Mouse (Mus musculus) megakaryocyte, embryonic 14.5 days (primary cell): ENCODE measurements around the gene Junb. TPM values are rescaled to one million over a fixed set of nuclear protein-coding genes. Genes with fewer than 3 reads are reported as not detected.

Experiments used
- H3K27me3 ChIP-seq: replicated peaks from 2 replicates; pipeline ENCODE3; 2012; ENCODE audit warnings: inconsistent platforms
- H3K36me3 ChIP-seq: replicated peaks from 2 replicates; pipeline ENCODE3; 2012; ENCODE audit warnings: low read length, inconsistent platforms, mixed read lengths
- H3K4me1 ChIP-seq: 2 replicates; pipeline ENCODE4 v1.6.1; 2012; ENCODE audit warnings: inconsistent platforms
- H3K4me3 ChIP-seq: replicated peaks from 2 replicates; pipeline ENCODE3; 2012; ENCODE audit warnings: moderate library complexity, mild to moderate bottlenecking, inconsistent platforms
- H3K9me3 ChIP-seq: 2 replicates; pipeline ENCODE4 v1.6.1; 2012; ENCODE audit warnings: inconsistent platforms
- FLI1 ChIP-seq: IDR thresholded peaks from 2 replicates; pipeline ENCODE4 v1.6.1; 2012; ENCODE audit warnings: low read length, inconsistent platforms, mixed read lengths
- GATA1 ChIP-seq: IDR thresholded peaks from 3 replicates; pipeline ENCODE4 v1.6.1; 2012; ENCODE audit warnings: mixed read lengths, low read length, inconsistent platforms, borderline replicate concordance
- polyA plus RNA-seq: library from polyadenylated mRNA; stranded (reverse); fragments of >175 nt; gene quantifications from 2 replicates; pipeline ENCODE4 v1.2.3, GENCODE M21; 2012; ENCODE audit warnings: low replicate concordance; ENCODE audit not compliant: insufficient read depth

Gene Junb
- polyA plus RNA-seq, 1 experiment = 743 TPM

GRCm38 (mm10) chr8:84928456-84929306 is 49.8 kb downstream of the Junb start:
- peaks cover 69% of the 10 kb centered on the region for H3K27me3 ChIP-seq
- H3K36me3 ChIP-seq = no peaks in the 10 kb centered on the region
- no peaks in the 10 kb centered on the region for H3K9me3 ChIP-seq
- no peak for TF ChIP-seq GATA1
- no peak for TF ChIP-seq FLI1
- peaks cover 21% of the 10 kb centered on the region for H3K4me1 ChIP-seq
- peak overlapping the region; percentile 57 for H3K4me3 ChIP-seq

GRCm38 (mm10) chr8:84927513-84927912 is 51.0 kb downstream of the Junb start:
- Histone ChIP-seq H3K4me3 (no peak overlapping the region), H3K4me1 (peaks cover 21% of the 10 kb centered on the region), H3K9me3 (no peaks in the 10 kb centered on the region), H3K27me3 (peaks cover 63% of the 10 kb centered on the region), H3K36me3 (no peaks in the 10 kb centered on the region)
- TF ChIP-seq FLI1 (no peak), GATA1 (no peak)

GRCm38 (mm10) chr8:84925557-84925956 is 53.0 kb downstream of the Junb start:
- no peak for TF ChIP-seq FLI1
- no peak for TF ChIP-seq GATA1
- H3K4me1 ChIP-seq = peaks cover 32% of the 10 kb centered on the region
- H3K9me3 ChIP-seq = no peaks in the 10 kb centered on the region
- H3K4me3 ChIP-seq = no peak overlapping the region
- H3K36me3 ChIP-seq = no peaks in the 10 kb centered on the region
- peaks cover 50% of the 10 kb centered on the region for H3K27me3 ChIP-seq

Other genes starting within 250 kb of the Junb start
- 18.4 and 27.4 TPM in 2 replicates for gene Nfix, start 178.4 kb downstream of the Junb start, polyA plus RNA-seq
- 3.1 TPM in 1 of 2 replicates, not detected in the other for gene Dand5, start 155.9 kb downstream of the Junb start, polyA plus RNA-seq
- 37.4 and 49.3 TPM in 2 replicates for gene Gadd45gip1, start 147.2 kb downstream of the Junb start, polyA plus RNA-seq
- 338 and 623 TPM in 2 replicates for gene Rad23a, start 138.1 kb downstream of the Junb start, polyA plus RNA-seq
- 235 and 510 TPM in 2 replicates for gene Calr, start 131.8 kb downstream of the Junb start, polyA plus RNA-seq
- gene Farsa, start 121.7 kb downstream of the Junb start, polyA plus RNA-seq = 30.7 and 64.8 TPM in 2 replicates
- 24.3 and 63.0 TPM in 2 replicates for gene Syce2, start 106.6 kb downstream of the Junb start, polyA plus RNA-seq
- 13.9 and 24.1 TPM in 2 replicates for gene Gcdh, start 84.8 kb downstream of the Junb start, polyA plus RNA-seq
- gene Klf1, start 76.8 kb downstream of the Junb start, polyA plus RNA-seq = 7.9 and 11.9 TPM in 2 replicates
- gene Dnase2a, start 70.2 kb downstream of the Junb start, polyA plus RNA-seq = 3.5 and 13.5 TPM in 2 replicates
- 0.20 TPM in 1 of 2 replicates, not detected in the other for gene Mast1, start 41.4 kb downstream of the Junb start, polyA plus RNA-seq
- gene Rtbdn, start 31.7 kb downstream of the Junb start, polyA plus RNA-seq = not detected in 2 replicates
- gene Gm49661, start 9.3 kb downstream of the Junb start, polyA plus RNA-seq = not detected in 2 replicates
- gene Prdx2, start 9.1 kb downstream of the Junb start, polyA plus RNA-seq = 68.6 and 73.1 TPM in 2 replicates
- gene Rnaseh2a, start 9.0 kb downstream of the Junb start, polyA plus RNA-seq = 248 and 286 TPM in 2 replicates
- gene Hook2, start 11.9 kb upstream of the Junb start, polyA plus RNA-seq = 7.3 and 8.9 TPM in 2 replicates
- 0.27 TPM in 1 of 2 replicates, not detected in the other for gene Best2, start 35.8 kb upstream of the Junb start, polyA plus RNA-seq
- 103 and 181 TPM in 2 replicates for gene Asna1, start 46.6 kb upstream of the Junb start, polyA plus RNA-seq
- gene Trir, start 48.1 kb upstream of the Junb start, polyA plus RNA-seq = 123 and 539 TPM in 2 replicates
- 5.1 and 5.3 TPM in 2 replicates for gene Tnpo2, start 58.2 kb upstream of the Junb start, polyA plus RNA-seq
- gene Fbxw9, start 81.3 kb upstream of the Junb start, polyA plus RNA-seq = 14.6 and 15.5 TPM in 2 replicates
- 8.7 TPM in 1 of 2 replicates, not detected in the other for gene Gm5741, start 89.3 kb upstream of the Junb start, polyA plus RNA-seq
- gene Dhps, start 93.0 kb upstream of the Junb start, polyA plus RNA-seq = 43.5 and 103 TPM in 2 replicates
- 8.8 and 10.6 TPM in 2 replicates for gene Wdr83os, start 102.0 kb upstream of the Junb start, polyA plus RNA-seq
- gene Wdr83, start 102.6 kb upstream of the Junb start, polyA plus RNA-seq = 19.7 TPM in 1 of 2 replicates, not detected in the other
- 3.8 and 26.4 TPM in 2 replicates for gene Man2b1, start 104.6 kb upstream of the Junb start, polyA plus RNA-seq
- not detected in 2 replicates for gene Zfp791, start 144.4 kb upstream of the Junb start, polyA plus RNA-seq
- not detected in 2 replicates for gene Cks1brt, start 173.2 kb upstream of the Junb start, polyA plus RNA-seq
- not detected in 2 replicates for gene Olfr371, start 247.3 kb upstream of the Junb start, polyA plus RNA-seq